Mouse (Mus musculus): ENCODE results near the gene Abtb2. TPM values are rescaled to one million over a fixed set of nuclear protein-coding genes. Genes with fewer than 3 reads are reported as not detected.
A peak's percentile ranks its signal among the peaks of the same experiment; 100 is the strongest.

Abtb2 gene
- total and polyA plus RNA-seq, 2 experiments from 2014 or later, result 12.3 to 45.9 TPM

- WGBS, result 68% methylated on average over 2 of the region's 2 CpGs
- H3K4me2 ChIP-seq (ENCODE audit: low read depth, low read length), result no peak overlapping the region
- H3K27me3 ChIP-seq (ENCODE audit: control insufficient read depth, insufficient read depth, low read length), result no peaks in the 10 kb centered on the region
- H3K36me3 ChIP-seq (replicated peaks; ENCODE audit: control insufficient read depth, insufficient read depth, low read length), result no peaks in the 10 kb centered on the region; the same call in 1 of the 2 replicates
- no peak overlapping the region for H3K9ac ChIP-seq (replicated peaks; ENCODE audit: low read depth, low read length)
- no peak for DNase-seq (ENCODE audit: low spot score)
- 0 out of 2 replicates have a peak, but pooled peaks cover 9% of the 10 kb centered on the region for H3K4me1 ChIP-seq (ENCODE audit: control insufficient read depth, insufficient read depth)
- ATAC-seq (ENCODE audit: insufficient read depth, low read depth), result no peak
- no peak overlapping the region for H3K27ac ChIP-seq (ENCODE audit: low read depth)
- H3K9me3 ChIP-seq (replicated peaks; ENCODE audit: control insufficient read depth, low read length), result no peaks in the 10 kb centered on the region
- no peak overlapping the region for H3K4me3 ChIP-seq (ENCODE audit: low read depth, low read length)
- TF ChIP-seq EP300 (IDR thresholded peaks at IDR 0.05; ENCODE audit: low read depth) (no peak), CTCF (IDR thresholded peaks at IDR 0.05; ENCODE audit: low read depth) (no peak)
These were observed 110.7 kb downstream of the Abtb2 start for GRCm38 (mm10) chr2:103676808-103677207.

- no peak overlapping the region for H3K4me2 ChIP-seq (ENCODE audit: low read depth, low read length)
- TF ChIP-seq EP300 (IDR thresholded peaks at IDR 0.05; ENCODE audit: low read depth) (no peak), CTCF (IDR thresholded peaks at IDR 0.05; ENCODE audit: low read depth) (no peak)
- no peaks in the 10 kb centered on the region for H3K27me3 ChIP-seq (ENCODE audit: control insufficient read depth, insufficient read depth, low read length)
- H3K4me3 ChIP-seq (ENCODE audit: low read depth, low read length), result no peak overlapping the region
- H3K9me3 ChIP-seq (replicated peaks; ENCODE audit: control insufficient read depth, low read length), result no peaks in the 10 kb centered on the region
- H3K9ac ChIP-seq (replicated peaks; ENCODE audit: low read depth, low read length), result no peak overlapping the region
- 62% methylated on average over 7 of the region's 7 CpGs for WGBS
- no peak for DNase-seq (ENCODE audit: low spot score)
- no peak for ATAC-seq (ENCODE audit: insufficient read depth, low read depth)
- no peaks in the 10 kb centered on the region; the same call in 1 of the 2 replicates for H3K36me3 ChIP-seq (replicated peaks; ENCODE audit: control insufficient read depth, insufficient read depth, low read length)
- 0 out of 2 replicates have a peak, but pooled peaks cover 3% of the 10 kb centered on the region for H3K4me1 ChIP-seq (ENCODE audit: control insufficient read depth, insufficient read depth)
- H3K27ac ChIP-seq (ENCODE audit: low read depth), result no peak overlapping the region
These were observed 111.7 kb downstream of the Abtb2 start for GRCm38 (mm10) chr2:103677614-103678369.

GRCm38 (mm10) chr2:103678433-103678832 is 112.3 kb downstream of the Abtb2 start:
- Histone ChIP-seq H3K27me3 (ENCODE audit: control insufficient read depth, insufficient read depth, low read length) (no peaks in the 10 kb centered on the region), H3K4me1 (ENCODE audit: control insufficient read depth, insufficient read depth) (0 out of 2 replicates have a peak, but pooled peaks cover 3% of the 10 kb centered on the region), H3K36me3 (replicated peaks; ENCODE audit: control insufficient read depth, insufficient read depth, low read length) (no peaks in the 10 kb centered on the region; the same call in 1 of the 2 replicates), H3K27ac (ENCODE audit: low read depth) (no peak overlapping the region), H3K9me3 (replicated peaks; ENCODE audit: control insufficient read depth, low read length) (no peaks in the 10 kb centered on the region), H3K4me2 (ENCODE audit: low read depth, low read length) (no peak overlapping the region), H3K4me3 (ENCODE audit: low read depth, low read length) (no peak overlapping the region), H3K9ac (replicated peaks; ENCODE audit: low read depth, low read length) (no peak overlapping the region)
- ATAC-seq (ENCODE audit: insufficient read depth, low read depth), result no peak
- DNase-seq (ENCODE audit: low spot score), result no peak
- TF ChIP-seq EP300 (IDR thresholded peaks at IDR 0.05; ENCODE audit: low read depth), result no peak
- 90% methylated on average over 6 of the region's 6 CpGs for WGBS

- no peak for DNase-seq (ENCODE audit: low spot score)
- no peak for TF ChIP-seq EP300 (IDR thresholded peaks at IDR 0.05; ENCODE audit: low read depth)
- no peak for TF ChIP-seq CTCF (IDR thresholded peaks at IDR 0.05; ENCODE audit: low read depth)
- H3K9ac ChIP-seq (replicated peaks; ENCODE audit: low read depth, low read length), result no peak overlapping the region
- H3K4me1 ChIP-seq (ENCODE audit: control insufficient read depth, insufficient read depth), result peaks cover 11% of the 10 kb centered on the region
- H3K27ac ChIP-seq (ENCODE audit: low read depth), result peak overlapping the region; percentile 63; the same call in 1 of the 2 replicates
- H3K27me3 ChIP-seq (ENCODE audit: control insufficient read depth, insufficient read depth, low read length), result no peaks in the 10 kb centered on the region
- no peak for ATAC-seq (ENCODE audit: insufficient read depth, low read depth)
- no peak overlapping the region for H3K4me3 ChIP-seq (ENCODE audit: low read depth, low read length)
- no peaks in the 10 kb centered on the region; the same call in 1 of the 2 replicates for H3K36me3 ChIP-seq (replicated peaks; ENCODE audit: control insufficient read depth, insufficient read depth, low read length)
- WGBS, result 81% methylated on average over 9 of the region's 9 CpGs
- no peaks in the 10 kb centered on the region for H3K9me3 ChIP-seq (replicated peaks; ENCODE audit: control insufficient read depth, low read length)
- H3K4me2 ChIP-seq (ENCODE audit: low read depth, low read length), result no peak overlapping the region
These were observed 114.4 kb downstream of the Abtb2 start for GRCm38 (mm10) chr2:103680364-103681110.

- no peak for TF ChIP-seq EP300 (IDR thresholded peaks at IDR 0.05; ENCODE audit: low read depth)
- no peak for TF ChIP-seq CTCF (IDR thresholded peaks at IDR 0.05; ENCODE audit: low read depth)
- DNase-seq (ENCODE audit: low spot score), result no peak
- peak overlapping the region; percentile 63; the same call in 1 of the 2 replicates for H3K27ac ChIP-seq (ENCODE audit: low read depth)
These were observed 115.0 kb downstream of the Abtb2 start for GRCm38 (mm10) chr2:103681149-103681548.

More at GRCm38 (mm10) chr2:103681149-103681548, 115.0 kb downstream of the Abtb2 start:
- no peaks in the 10 kb centered on the region for H3K9me3 ChIP-seq (replicated peaks; ENCODE audit: control insufficient read depth, low read length)
- H3K4me1 ChIP-seq (ENCODE audit: control insufficient read depth, insufficient read depth), result peaks cover 12% of the 10 kb centered on the region
- H3K9ac ChIP-seq (replicated peaks; ENCODE audit: low read depth, low read length), result no peak overlapping the region
- H3K4me3 ChIP-seq (ENCODE audit: low read depth, low read length), result no peak overlapping the region
- no peak for ATAC-seq (ENCODE audit: insufficient read depth, low read depth)
- H3K27me3 ChIP-seq (ENCODE audit: control insufficient read depth, insufficient read depth, low read length), result no peaks in the 10 kb centered on the region
- no peak overlapping the region for H3K4me2 ChIP-seq (ENCODE audit: low read depth, low read length)
- H3K36me3 ChIP-seq (replicated peaks; ENCODE audit: control insufficient read depth, insufficient read depth, low read length), result no peaks in the 10 kb centered on the region; the same call in 1 of the 2 replicates
- WGBS, result 83% methylated on average over 5 of the region's 5 CpGs
